Mouse (Mus musculus) stomach, postnatal 0 days (tissue): ENCODE measurements at regions not wholly inside any gene's neighbourhood (a gene's known extent, or its start where the extent isn't known, plus 50 kb on each side); places are given as distances from the start of the nearest gene placed in this dataset.

Experiments
- CTCF ChIP-seq: IDR thresholded peaks from 2 replicates; pipeline ENCODE4 v1.5.1; 2016; ENCODE audit warnings: antibody characterized with exemption, low read depth, mild to moderate bottlenecking, moderate library complexity
- EP300 ChIP-seq: optimal IDR thresholded peaks from 2 replicates; pipeline ENCODE3; 2016; ENCODE audit warnings: antibody characterized with exemption

- TF ChIP-seq CTCF (no peak), EP300 (no peak)
Measured at GRCm38 (mm10) chr2:61138625-61138997, 175.6 kb upstream of the Rbms1 start.
